Mouse (Mus musculus): ENCODE results near the gene Rcc1.
A peak's percentile ranks its signal among the peaks of the same experiment; 100 is the strongest.
"Not testable (repeated sequence)": the region's sequence is repeated elsewhere in the genome, so short reads cannot be mapped to it uniquely, and the experiment has no call there.

Gene Rcc1

GRCm38 (mm10) chr4:132312627-132313026, 40.8 kb downstream of the Rcc1 start:
- DNase-seq (ENCODE audit: low spot score), result no peak

- no peak for DNase-seq (ENCODE audit: low spot score)
Observed at GRCm38 (mm10) chr4:132311801-132312200, 41.6 kb downstream of the Rcc1 start.

GRCm38 (mm10) chr4:132311209-132311608, 42.2 kb downstream of the Rcc1 start:
- DNase-seq (ENCODE audit: low spot score), result no peak

- no peak for DNase-seq (ENCODE audit: low spot score)
Observed at GRCm38 (mm10) chr4:132309849-132310472, 43.4 kb downstream of the Rcc1 start.

- no peak for DNase-seq (ENCODE audit: low spot score)
Observed at GRCm38 (mm10) chr4:132309140-132309848, 44.1 kb downstream of the Rcc1 start.

GRCm38 (mm10) chr4:132308437-132309139, 44.8 kb downstream of the Rcc1 start:
- peak; percentile 85 for DNase-seq (ENCODE audit: low spot score)

GRCm38 (mm10) chr4:132306004-132306403, 47.4 kb downstream of the Rcc1 start:
- no peak for DNase-seq (ENCODE audit: low spot score)

- DNase-seq (ENCODE audit: low spot score), result no peak
Observed at GRCm38 (mm10) chr4:132305276-132305675, 48.1 kb downstream of the Rcc1 start.

GRCm38 (mm10) chr4:132303484-132303883, 49.9 kb downstream of the Rcc1 start:
- DNase-seq (ENCODE audit: low spot score), result not testable (repeated sequence)

- DNase-seq (ENCODE audit: low spot score), result no peak
Observed at GRCm38 (mm10) chr4:132302939-132303479, 50.4 kb downstream of the Rcc1 start, which contains the start of gene Rab42. Rab42 (minus strand) TSS chr4:132303385.

GRCm38 (mm10) chr4:132301965-132302938, 51.2 kb downstream of the Rcc1 start:
- no peak for DNase-seq (ENCODE audit: low spot score)

GRCm38 (mm10) chr4:132301486-132301885, 51.9 kb downstream of the Rcc1 start:
- no peak for DNase-seq (ENCODE audit: low spot score)

- DNase-seq (ENCODE audit: low spot score), result no peak
Observed at GRCm38 (mm10) chr4:132299849-132300248, 53.6 kb downstream of the Rcc1 start.

GRCm38 (mm10) chr4:132295696-132296390, 57.6 kb downstream of the Rcc1 start:
- no peak for DNase-seq (ENCODE audit: low spot score)

- no peak for DNase-seq (ENCODE audit: low spot score)
Observed at GRCm38 (mm10) chr4:132293682-132294240, 59.6 kb downstream of the Rcc1 start.

- no peak for DNase-seq (ENCODE audit: low spot score)
Observed at GRCm38 (mm10) chr4:132292988-132293387, 60.4 kb downstream of the Rcc1 start.

- DNase-seq (ENCODE audit: low spot score), result no peak
Observed at GRCm38 (mm10) chr4:132291624-132292335, 61.6 kb downstream of the Rcc1 start.

- no peak for DNase-seq (ENCODE audit: low spot score)
Observed at GRCm38 (mm10) chr4:132291056-132291455, 62.3 kb downstream of the Rcc1 start.

GRCm38 (mm10) chr4:132288840-132289239, 64.6 kb downstream of the Rcc1 start:
- DNase-seq (ENCODE audit: low spot score), result not testable (repeated sequence)

Data from layer of hippocampus, adult 9-10 months (tissue).